Mouse (Mus musculus) urinary bladder, postnatal 36 days (tissue): ENCODE data around the gene Il10rb.

Experiments
- DNase-seq, 2 experiments: peaks; one replicate each; pipeline ENCODE4 v3.0.0; 2022; ENCODE audit warnings: low spot score in 2 of 2, mixed read lengths in 1 of 2

Gene Il10rb

DNA sequence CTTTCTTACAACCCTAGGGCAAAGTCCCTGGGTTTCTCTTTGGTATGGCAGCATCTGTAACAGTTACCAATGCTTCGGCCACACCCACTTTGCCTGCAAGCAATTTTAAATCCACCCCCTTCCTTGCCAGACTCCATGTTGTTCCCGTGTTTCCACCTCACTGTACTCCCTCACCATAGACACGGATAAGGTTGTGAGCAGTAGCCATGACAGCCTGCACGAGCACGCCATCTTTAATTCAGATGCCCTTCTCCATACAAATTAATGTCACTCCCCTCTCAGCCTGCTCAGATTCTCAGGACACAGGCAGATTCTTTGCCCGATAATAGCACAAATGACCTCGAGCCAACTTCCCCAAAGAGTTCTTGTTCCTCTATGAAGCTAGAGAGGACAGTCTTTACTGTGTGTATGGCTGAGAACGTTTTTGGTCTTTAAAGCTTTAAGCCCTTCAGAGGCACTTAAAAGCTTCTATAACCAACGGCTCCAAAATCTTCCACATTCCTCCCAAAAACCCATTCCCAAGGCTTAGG, 23.6 kb upstream of the Il10rb start:
- DNase-seq = no peak

DNA sequence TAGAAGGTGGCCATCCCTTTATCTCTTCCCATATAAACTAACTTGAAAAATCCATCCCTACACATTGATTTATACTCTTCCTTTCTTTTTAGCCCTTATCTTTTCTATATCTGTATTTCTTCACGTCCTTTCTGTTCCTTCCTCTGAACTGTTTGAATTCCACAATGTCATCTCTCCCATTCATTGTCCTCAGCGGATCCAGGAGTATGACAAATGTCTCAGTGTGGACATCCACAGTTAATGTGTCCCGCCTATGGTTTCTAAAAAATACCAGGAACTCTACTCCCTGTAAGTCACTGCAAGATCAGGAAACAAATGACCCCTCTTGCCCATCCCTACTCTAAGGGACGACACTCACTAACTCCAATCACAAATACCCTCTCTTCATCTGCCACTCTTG, 21.7 kb upstream of the Il10rb start:
- DNase-seq = no peak

DNA sequence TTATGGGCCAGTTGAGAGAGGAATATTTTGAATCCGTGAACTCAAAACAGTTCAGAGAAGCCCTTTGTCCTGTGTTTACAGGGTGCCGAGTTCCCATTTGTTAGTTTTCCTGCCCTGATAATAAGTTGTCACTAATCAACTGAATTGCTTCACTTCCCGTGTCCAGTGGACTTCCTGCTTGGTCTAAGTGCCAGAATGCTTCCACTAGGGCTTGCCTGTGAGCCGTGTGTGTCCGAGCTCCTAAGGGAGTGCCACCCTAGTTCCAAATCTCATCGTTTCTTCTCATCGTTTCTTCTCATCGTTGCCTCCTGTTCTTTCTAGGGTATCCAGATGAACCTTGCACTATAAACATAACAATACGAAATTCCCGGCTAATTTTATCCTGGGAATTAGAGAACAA, 20.3 kb upstream of the Il10rb start:
- DNase-seq = no peak

DNA sequence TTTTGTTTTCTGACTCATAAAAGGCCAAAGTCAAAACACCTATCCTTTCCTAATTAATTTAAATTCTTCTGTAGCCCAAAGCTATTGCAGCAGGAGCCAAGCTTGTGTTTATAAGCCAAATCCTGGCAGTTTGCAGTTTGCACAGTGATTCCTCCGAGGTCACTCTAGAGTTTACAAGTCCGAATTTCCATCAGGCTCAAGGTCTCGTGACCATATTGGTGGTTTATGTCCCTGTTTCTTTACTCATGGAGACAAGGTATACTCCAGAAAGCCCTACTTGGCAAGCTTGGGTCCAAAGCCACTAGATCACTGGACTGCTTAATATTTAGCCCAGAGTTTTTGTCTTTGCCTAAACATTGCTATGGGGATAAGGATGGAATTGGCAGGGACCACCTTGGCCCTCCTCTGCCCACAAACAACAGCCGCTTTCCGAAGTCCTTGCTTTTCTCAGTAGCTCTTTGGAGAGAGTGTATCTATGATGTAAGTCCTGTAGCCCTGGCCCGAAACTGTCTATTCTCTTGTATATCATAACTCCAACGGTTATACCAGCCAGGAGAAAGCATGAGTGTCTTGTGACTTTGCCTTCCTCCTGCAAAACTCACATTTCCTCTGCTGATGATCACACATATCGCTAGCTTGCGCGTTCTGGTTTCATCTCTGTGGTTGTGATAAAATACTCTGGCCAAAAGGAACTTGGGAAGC, 19.4 kb upstream of the Il10rb start:
- DNase-seq = no peak

DNA sequence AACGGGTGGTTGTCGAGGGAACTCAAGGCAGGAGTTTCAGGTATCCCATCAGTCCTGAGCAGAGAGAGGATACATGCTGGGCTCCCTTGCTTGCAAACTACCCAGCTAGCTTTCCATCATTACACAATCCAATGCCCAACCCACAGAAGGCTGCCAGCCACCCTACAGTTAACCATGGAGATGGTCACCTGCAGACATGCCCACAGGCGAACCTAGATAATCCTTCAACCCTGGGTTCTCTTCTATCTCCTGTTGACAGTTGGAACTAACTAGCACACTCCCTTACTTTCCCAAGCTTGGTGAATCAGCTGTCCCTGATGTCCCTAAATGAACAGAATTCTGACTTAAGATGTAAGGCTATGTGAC, 18.9 kb upstream of the Il10rb start:
- no peak for DNase-seq

DNA sequence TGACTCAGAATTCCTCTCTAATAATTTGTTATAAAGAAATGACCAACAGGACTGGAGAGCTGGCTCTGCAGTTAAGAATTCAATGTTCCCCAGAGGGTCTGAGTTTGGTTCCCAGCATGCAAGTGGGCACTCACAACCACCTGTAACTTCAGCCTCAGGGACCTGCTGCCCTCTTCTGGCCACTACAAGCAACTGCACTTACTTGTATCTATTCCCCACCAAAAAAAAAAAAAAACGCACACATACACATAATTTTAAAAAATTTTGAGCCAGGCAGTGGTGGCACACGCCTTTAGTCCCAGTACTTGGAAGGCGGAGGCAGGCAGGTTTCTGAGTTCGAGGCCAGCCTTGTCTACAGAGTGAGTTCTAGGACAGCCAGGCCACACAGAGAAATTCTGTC, 15.9 kb upstream of the Il10rb start:
- DNase-seq = no peak

DNA sequence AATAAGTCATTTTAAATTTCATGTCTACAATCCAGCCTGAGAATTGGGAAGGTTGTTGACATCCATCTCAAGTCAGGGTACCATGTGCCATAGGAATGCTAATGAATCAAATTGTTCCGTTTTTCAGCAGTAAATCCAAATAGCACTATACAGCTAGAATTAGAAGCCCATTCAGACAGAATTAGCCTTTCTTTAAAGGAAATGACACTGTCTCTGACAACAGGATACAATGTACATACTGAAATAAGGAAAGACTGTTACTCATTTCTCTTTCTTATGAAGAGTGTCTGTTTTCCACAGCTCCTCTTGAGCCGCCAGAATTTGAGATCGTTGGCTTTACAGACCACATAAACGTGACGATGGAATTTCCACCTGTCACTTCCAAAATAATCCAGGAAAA, 14.5 kb upstream of the Il10rb start, which contains the start of gene Gm21970:
Gene Gm21970 (plus strand): TSS at position 301 of the 400 bp plus-strand sequence.
- DNase-seq = no peak

DNA sequence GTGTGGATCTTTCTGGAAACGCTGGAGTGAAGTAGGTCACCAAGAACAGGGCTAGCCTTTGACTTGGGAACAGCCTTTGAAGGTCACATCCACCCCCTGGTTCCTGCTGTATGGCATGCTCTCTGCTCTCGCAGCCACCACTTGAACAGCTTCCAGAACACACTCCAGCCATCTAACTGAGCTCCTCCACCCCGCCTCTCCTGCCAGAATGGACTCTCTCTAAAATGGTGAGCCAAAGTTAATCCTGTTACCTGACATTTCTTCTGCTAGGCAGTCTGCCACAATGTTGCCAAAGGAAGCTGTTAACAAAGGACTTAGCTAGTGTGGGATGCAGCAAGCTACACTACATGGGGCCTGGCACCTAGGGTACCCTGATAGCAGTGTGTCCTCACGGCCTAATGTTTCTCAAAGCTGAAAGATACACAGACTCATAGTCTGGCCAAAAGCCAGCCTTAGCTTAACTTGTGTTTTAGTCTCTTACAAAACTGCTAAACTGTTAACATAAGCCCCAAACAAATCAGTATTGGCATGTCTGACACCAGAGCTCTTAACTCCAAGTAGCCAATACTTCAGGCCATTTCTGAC, 11.0 kb upstream of the Il10rb start:
- no peak for DNase-seq

DNA sequence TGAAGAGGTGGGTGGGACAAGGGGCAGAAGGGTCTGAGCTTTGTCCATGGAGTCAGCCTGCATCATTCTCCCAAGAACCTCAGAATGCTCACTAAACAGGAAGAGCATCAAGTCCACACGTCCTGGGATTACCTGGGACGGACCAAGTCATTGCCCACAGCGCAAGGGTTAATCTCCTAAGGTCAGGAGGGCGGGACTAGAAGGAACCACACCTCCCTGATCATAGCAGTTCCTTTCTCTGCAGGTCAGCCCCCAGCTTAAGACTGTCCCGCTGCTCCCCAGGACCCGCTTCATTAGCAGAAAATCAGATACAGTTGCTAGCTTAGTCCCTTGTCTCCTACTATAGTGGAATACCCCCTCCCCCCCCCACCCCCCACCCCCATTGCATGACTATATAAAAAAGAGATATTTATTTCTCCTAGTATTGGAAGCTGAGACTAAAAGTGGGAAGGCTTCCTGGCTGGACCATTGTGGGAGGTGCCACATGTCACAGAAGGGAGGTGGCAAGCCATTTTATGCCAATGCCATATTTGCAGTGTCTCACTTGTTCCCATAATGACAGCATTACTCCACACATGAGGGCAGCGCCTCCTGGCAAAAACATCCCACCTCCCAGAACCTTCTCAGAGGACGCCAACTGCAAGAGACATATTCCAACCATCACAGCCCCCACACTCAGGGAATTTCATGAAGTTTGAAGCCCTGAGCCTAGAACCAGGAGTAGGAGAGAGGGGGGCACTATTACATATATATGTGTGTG, 10.2 kb upstream of the Il10rb start:
- no peak for DNase-seq

DNA sequence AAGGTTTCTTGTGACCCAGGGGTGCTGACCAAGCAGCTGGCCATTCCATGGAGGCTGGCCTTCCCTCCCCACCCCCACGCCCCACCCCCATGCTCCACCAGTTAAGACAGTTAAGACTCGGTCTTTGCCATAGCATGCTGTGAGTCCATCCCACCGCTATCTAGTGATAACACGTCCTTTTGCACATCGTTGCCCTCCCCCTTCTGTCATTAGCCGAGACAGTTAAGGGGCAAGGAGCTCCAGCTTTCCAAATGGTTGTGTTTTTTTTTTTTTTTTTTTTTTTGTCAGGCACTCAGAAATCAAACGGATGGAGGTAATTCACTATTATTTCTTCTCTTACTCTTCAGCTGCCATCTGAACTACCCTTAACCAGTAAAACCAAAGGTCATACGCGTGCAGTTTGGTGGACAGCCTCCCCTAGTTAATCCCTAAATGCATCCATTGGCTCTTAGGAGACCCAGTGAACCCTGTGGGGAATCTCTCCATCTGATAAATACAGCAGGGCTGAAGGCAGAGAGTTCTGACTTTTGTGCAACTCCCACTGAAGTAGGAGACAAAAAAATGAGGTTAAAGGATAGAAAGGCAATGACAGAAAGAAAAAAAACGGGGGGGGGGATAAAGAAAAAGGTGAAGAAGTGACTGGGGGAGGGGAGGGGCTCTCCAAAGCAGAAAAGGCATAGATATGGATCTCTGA, 9.0 kb upstream of the Il10rb start:
- DNase-seq = no peak

DNA sequence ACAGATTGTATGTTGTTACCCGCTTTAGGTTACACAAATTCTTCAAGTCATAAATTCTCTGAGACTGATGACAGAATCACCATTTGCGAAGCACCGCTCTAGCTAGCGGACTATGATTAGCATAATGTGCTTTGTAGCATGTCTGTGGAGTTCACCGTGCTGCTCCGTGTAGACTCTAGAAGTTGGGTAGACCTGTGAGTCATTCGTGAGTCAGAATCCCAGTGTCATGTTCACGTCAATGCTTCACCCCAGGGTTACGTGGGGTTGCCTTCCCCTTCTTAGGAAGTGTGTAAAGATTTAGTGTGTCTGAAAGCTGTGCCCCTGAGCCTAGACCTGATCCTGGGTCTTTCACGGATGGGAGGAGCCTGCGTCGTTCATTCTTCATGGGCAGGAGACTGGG, 7.9 kb upstream of the Il10rb start:
- DNase-seq = no peak

DNA sequence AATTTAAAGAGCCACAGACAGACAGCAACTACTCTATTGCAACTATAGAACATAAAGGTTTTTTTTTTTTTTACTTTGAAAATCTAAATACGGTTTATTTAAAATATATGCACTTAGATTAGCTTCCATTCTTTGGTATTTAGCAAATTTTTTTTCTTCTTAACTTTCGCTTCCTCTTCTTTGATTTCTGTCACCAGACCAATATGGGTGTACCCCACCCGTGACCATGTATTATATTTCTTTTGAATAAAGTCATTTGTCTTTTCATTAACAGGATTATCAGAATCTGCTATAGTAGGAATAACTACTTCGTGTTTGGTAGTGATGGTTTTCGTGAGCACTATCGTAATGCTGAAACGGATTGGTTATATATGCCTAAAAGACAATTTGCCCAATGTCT, 7.0 kb upstream of the Il10rb start:
- DNase-seq = no peak

DNA sequence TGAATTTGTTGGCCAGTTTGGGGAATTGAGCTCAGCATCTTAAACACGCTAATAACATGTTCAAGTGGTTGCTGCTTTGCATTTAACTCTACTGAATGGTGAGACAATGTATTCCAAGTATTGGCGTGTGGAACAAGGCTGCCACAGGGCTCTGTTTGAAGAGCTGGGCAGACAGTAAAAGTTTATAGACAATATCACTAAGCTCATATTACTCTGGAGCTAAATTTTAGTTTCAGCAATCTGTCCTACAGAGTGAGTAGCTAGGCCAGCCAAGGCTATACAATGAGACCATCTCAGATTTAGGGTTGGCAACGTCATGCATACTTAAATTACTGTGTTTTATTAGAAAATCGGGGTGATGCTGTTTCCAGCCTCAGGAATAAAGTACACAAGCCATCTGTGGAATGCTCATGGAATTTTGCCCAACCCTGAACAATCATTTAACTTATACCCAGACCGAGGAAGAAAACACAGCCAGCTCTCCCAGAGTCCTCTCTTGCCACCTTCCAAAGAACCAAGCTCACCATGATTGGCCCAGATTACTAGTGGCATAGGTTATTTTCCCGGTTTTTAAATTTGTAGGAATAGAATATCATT, 4.3 kb upstream of the Il10rb start:
- no peak for DNase-seq

DNA sequence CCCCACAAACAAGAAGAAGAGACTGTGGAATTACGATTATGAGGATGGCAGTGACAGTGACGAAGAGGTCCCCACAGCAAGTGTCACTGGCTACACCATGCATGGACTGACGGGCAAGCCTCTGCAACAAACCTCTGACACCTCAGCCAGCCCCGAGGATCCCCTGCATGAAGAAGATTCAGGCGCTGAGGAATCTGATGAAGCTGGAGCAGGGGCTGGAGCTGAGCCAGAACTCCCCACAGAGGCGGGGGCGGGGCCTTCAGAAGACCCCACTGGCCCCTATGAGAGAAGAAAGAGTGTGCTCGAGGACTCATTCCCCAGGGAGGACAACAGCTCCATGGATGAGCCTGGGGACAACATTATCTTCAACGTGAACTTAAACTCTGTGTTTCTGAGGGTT, 2.2 kb upstream of the Il10rb start:
- no peak for DNase-seq

DNA sequence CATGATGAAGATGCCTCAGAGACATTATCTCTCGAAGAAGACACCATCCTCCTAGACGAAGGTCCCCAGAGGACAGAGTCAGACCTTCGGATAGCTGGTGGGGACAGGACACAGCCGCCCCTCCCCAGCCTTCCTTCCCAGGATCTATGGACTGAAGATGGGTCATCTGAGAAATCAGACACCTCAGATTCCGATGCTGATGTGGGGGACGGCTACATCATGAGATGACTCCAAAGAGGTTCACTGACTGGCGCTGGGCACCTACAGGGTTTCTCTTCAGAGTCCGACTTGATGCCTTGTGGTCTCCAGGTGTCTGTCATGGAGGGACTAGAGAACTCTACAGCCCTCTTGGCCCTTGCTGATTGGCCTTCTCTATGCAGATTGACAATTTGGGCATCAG, 1.8 kb upstream of the Il10rb start:
- DNase-seq = no peak

DNA sequence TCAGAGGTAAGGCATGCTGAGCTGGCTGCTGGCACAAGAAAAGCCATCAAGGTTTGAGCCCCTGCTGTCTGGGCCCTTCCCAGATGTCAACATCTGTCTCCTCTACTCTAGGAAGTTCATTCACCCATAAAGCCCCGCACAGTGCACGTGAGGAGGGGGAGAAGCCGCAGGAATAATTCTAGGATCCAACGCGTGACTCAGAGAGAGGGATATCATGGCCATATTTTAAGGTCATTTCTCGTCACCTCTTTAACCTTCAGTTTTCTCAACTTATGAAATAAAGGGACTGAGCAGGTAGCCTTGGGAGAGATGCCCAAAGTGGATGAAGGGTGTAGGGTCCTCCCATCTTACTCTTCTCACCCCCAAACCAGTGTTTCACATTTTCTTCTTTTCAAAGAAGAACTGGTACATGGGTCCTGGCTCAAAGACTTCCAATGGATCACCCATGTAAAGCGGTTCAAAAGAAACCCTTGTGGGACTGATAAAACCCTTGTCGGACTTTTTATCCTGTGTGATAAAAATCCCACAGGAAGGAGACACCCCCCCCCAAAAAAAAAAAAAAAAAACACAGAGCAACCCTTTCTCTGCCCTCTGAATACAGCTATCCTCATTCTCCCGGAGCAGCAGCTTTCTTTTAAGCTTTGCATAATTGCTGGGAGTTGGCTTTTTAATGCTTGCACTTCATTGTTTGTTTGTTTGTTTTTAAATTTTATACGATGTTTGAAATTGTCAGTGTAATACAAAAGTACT, 961 bp upstream of the Il10rb start:
- DNase-seq = no peak

DNA sequence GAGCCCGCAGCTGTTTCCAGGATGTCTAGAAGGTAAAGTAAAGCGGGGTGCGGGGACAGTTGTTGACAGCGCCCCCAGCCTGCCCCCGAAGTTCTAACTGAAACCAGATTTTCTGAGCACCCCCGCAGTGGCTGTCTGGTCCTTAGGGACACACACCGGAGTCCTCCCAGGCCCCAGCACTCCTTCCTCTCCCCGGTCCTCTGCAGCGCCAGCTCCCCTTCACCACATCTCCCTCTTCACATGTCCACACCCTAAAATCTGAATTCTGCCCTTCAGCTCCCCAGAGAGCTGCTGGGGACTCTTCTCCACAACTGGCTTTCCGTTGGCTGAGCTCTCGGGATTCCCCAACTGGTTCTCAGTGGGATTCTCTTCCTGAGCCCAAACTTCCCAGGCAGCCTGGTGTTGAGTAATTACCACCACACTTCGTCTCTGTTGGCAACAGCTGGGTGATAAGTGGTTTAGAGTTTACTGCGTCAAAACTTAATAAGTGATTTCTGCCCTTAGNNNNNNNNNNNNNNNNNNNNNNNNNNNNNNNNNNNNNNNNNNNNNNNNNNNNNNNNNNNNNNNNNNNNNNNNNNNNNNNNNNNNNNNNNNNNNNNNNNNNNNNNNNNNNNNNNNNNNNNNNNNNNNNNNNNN, 739 bp downstream of the Il10rb start:
- DNase-seq = peak; percentile 35 to 55

DNA sequence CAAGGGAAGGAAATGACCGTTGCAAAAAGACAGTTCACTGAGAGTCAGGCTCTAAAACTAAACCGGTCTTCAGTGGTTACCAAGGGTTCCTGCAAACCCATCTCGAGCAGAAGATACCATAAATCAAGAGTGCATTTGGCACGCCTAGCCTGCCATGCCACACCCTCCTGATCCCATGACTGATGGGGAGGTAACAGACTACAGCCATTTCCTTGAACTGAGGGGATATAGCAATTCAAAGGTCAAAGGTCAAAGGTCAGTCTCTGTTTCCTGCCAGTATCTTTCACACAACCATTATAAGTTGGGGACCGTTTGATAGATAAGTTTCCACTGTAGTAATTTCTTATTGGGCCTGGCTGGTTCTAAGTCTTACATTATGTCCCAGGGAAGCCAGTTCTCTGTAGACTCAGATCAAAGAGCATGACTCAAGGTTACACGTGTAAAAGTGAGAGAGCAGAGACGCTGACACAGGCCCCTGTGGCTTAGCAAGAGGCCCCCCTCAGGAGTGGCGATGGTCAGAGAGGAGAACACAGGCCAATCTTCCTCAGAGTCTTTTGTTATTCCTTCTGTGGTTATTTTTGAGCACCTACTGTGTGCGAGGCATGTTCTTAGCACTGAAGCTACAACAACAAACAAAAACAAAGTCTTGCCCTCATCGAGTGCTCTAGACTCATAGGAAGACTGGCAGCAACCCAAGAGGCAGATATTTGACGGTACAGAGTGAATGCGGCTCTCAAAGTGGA, 7.3 kb downstream of the Il10rb start:
- DNase-seq = no peak

DNA sequence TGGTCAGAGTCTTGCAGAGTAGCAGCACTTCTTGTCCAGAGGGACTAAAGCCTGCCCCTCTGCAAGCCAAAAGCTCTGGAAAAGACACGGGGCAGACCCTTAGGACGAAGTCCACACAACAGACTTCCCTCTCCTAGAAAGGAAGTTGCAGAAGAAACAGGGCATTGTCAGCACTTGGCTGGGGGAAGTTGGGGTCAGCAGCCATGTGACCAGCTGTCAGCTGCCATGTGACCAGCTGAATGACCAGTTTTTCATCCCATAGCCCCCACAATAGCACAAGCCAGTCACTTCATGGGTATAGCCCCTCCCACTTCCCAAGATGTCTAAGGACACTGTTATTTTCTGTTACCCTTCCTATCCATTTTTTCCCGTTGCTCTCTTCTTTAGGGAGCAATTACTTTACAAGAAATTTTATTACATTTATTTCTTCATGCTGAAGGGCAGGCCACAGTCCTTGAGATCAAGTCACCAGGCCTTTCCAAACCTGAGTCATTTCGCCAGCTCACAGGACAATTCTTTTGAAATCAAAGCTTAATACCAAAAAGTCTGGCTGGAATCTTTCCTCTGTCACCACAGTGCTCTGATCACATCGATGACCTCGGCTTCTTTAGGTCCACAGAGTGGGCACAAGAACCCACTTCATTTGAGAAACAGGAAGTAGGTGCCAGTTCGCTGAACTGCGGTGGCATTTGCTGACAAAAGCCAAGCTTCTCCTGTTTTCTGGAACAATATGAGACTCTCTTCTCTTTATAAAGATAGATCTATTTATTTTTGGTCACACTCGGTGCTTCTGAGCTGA, 9.6 kb downstream of the Il10rb start:
- no peak for DNase-seq
